In genomic region chr16:11848990-11849658, GRCm38 (mm10) we compare ENCODE assay signal across 18 mouse cellular contexts.
"Had no signal": no experiment of that assay in that cellular context is flagged by ENCODE, and none has a peak within 500 bp of the region (broad histone marks: within the 10 kb centered on the region; RNA-seq: fewer than 3 reads in every experiment).

No protein-coding gene starts in this region.

- H3K4me1 ChIP-seq: midbrain, embryonic 10.5 days; midbrain, embryonic 12.5 days had no signal

- DNase-seq: lung, adult 18-20 months; lung, embryonic 14.5 days; lung, postnatal 10 days; lung, postnatal 4 days; midbrain, embryonic 14.5 days; retina, postnatal 1 day; right cerebral cortex, adult 18-20 months; right cerebral cortex, postnatal 25 days; right cerebral cortex, postnatal 4 days; spleen, adult 18-20 months; thymus, adult 18-20 months; thymus, postnatal 14 days; thymus, postnatal 36 days had no signal

- H3K27ac ChIP-seq: midbrain, embryonic 10.5 days; midbrain, embryonic 12.5 days; neural tube, embryonic 12.5 days had no signal

- H3K9me3 ChIP-seq: midbrain, embryonic 10.5 days; midbrain, embryonic 12.5 days; neural tube, embryonic 12.5 days had no signal

- ATAC-seq: midbrain, embryonic 16.5 days had no signal

- H3K4me2 ChIP-seq: lung, embryonic 14.5 days; midbrain, embryonic 12.5 days; neural tube, embryonic 12.5 days had no signal

- H3K4me3 ChIP-seq: midbrain, embryonic 10.5 days; midbrain, embryonic 12.5 days; myocyte; neural tube, embryonic 12.5 days had no signal

- H3K36me3 ChIP-seq: midbrain, embryonic 10.5 days; midbrain, embryonic 12.5 days; neural tube, embryonic 12.5 days had no signal

- H3K9ac ChIP-seq: lung, embryonic 14.5 days; midbrain, embryonic 12.5 days; neural tube, embryonic 12.5 days had no signal

- H3K27me3 ChIP-seq: midbrain, embryonic 12.5 days; neural tube, embryonic 12.5 days had no signal
